Mouse (Mus musculus) lung, adult 2 months (tissue): ENCODE results near the gene Frmpd2.

Source experiments
- CTCF ChIP-seq: fragments of 200-500 bp; IDR thresholded peaks from 2 replicates; pipeline ENCODE4 v1.5.1; 2011; ENCODE audit warnings: mild to moderate bottlenecking, low read length, control low read depth; ENCODE audit not compliant: insufficient read depth
- POLR2A ChIP-seq: fragments of 200-500 bp; IDR thresholded peaks from 2 replicates; pipeline ENCODE4 v1.6.1; 2011; ENCODE audit warnings: low read depth, mild to moderate bottlenecking, control low read depth, low read length, borderline replicate concordance; ENCODE audit errors: extremely low read depth

GRCm38 (mm10) chr14:33498849-33499248 lies 27.4 kb downstream of the Frmpd2 start:
- no peak for TF ChIP-seq CTCF
- TF ChIP-seq POLR2A = no peak
